In the genomic region with DNA sequence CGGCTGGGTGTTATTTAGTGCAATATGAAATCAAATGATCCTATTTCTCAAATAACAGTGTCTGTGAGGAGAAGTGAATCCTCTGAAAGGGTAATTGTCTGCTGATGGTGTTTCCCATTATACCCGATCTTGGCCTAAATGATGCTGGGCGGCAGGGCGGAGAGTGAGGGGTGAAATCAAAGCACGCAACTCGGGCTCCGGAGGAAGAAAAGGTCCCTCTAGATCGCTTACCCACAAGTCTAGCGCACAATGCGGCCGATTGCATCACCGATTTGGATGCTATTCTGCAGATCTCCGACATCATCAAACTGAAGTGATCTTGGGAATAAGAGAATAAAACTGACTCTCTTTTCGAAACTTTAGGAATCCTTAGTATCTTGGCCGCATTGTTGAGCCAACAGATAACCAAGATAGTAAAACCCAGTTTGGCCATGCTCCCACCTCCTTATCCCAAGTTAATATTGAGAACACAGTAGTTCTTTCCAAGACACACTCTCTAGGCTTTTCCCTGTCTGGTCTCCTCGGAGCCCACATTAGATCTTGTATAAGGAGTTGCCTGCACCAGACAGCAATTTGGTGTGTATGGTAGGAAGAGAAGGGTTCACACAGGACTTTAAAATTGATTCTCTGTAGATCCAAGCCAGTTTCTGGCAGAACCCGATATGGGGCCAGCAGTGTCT, we compare ENCODE assay signal across 10 mouse cellular contexts. TPM values are rescaled to one million over a fixed set of nuclear protein-coding genes. Genes with fewer than 3 reads are reported as not detected.
A peak's percentile ranks its signal among the peaks of the same experiment; 100 is the strongest.
DNase-seq lines count a peak whose midpoint lies in the region; ATAC-seq lines count a peak whose summit lies in the region.
"Had no signal": no experiment of that assay in that cellular context is flagged by ENCODE, and none has a peak within 500 bp of the region (broad histone marks: within the 10 kb centered on the region; RNA-seq: fewer than 3 reads in every experiment).

No protein-coding gene starts in this region.

- no peaks in the 10 kb centered on the region for H3K36me3 ChIP-seq in embryonic facial prominence, embryonic 14.5 days (ENCODE audit: control insufficient read depth, insufficient read depth, low read length)
- H3K36me3 ChIP-seq in limb, embryonic 11.5 days (ENCODE audit: control insufficient read depth, insufficient read depth, low read length): no peaks in the 10 kb centered on the region
- H3K36me3 ChIP-seq in neural tube, embryonic 15.5 days: no peaks in the 10 kb centered on the region

- no peak overlapping the region for H3K9ac ChIP-seq in embryonic facial prominence, embryonic 14.5 days (ENCODE audit: low read depth, low read length)
- H3K9ac ChIP-seq in limb, embryonic 11.5 days (ENCODE audit: low read length): no peak overlapping the region
- no peak overlapping the region for H3K9ac ChIP-seq in neural tube, embryonic 15.5 days (replicated peaks)

- no peak overlapping the region for H3K4me2 ChIP-seq in embryonic facial prominence, embryonic 14.5 days (ENCODE audit: low read depth, low read length)
- no peak overlapping the region for H3K4me2 ChIP-seq in limb, embryonic 11.5 days (ENCODE audit: low read depth, severe bottlenecking)
- H3K4me2 ChIP-seq in neural tube, embryonic 15.5 days: peak overlapping the region; percentile 48
- H3K4me2 ChIP-seq: liver, embryonic 11.5 days had no signal

- 6% methylated on average over 17 of the region's 17 CpGs for WGBS in embryonic facial prominence, embryonic 14.5 days
- 3% methylated on average over 17 of the region's 17 CpGs for WGBS in limb, embryonic 11.5 days
- WGBS in neural tube, embryonic 15.5 days: 5% methylated on average over 17 of the region's 17 CpGs

- H3K4me1 ChIP-seq in embryonic facial prominence, embryonic 14.5 days (ENCODE audit: control insufficient read depth, insufficient read depth, low read length): peaks cover 7% of the 10 kb centered on the region
- H3K4me1 ChIP-seq in limb, embryonic 11.5 days (ENCODE audit: control insufficient read depth, insufficient read depth, low read length): 0 out of 2 replicates have a peak, but pooled peaks cover 3% of the 10 kb centered on the region
- H3K4me1 ChIP-seq in neural tube, embryonic 15.5 days: peaks cover 42% of the 10 kb centered on the region

- H3K9me3 ChIP-seq in embryonic facial prominence, embryonic 14.5 days (ENCODE audit: control insufficient read depth, low read length): no peaks in the 10 kb centered on the region
- H3K9me3 ChIP-seq in limb, embryonic 11.5 days (ENCODE audit: control insufficient read depth, low read length): no peaks in the 10 kb centered on the region
- H3K9me3 ChIP-seq in neural tube, embryonic 15.5 days (replicated peaks): no peaks in the 10 kb centered on the region

- ATAC-seq in embryonic facial prominence, embryonic 14.5 days (ENCODE audit: low read depth): no peak
- no peak for ATAC-seq in limb, embryonic 11.5 days (ENCODE audit: insufficient number of reproducible peaks, low FRiP score, low TSS enrichment, low read depth)
- ATAC-seq in neural tube, embryonic 15.5 days (ENCODE audit: low FRiP score): no peak
- no peak for ATAC-seq in megakaryocyte progenitor cell, adult 5-6 weeks (replicated peaks; ENCODE audit: poor library complexity)

- DNase-seq in kidney, adult 18-20 months: peak; percentile 4
- no peak for DNase-seq in kidney, postnatal 25 days
- peak; percentile 25 for DNase-seq in embryonic facial prominence, embryonic 14.5 days (ENCODE audit: low spot score)
- DNase-seq in limb, embryonic 11.5 days (ENCODE audit: low spot score): peak; percentile 59
- no peak for DNase-seq in adipocyte (ENCODE audit: low spot score)
- DNase-seq in thymus, postnatal 25 days: no peak
- DNase-seq: thymus, postnatal 14 days had no signal

- no peak overlapping the region for H3K4me3 ChIP-seq in embryonic facial prominence, embryonic 14.5 days (ENCODE audit: low read depth, low read length)
- no peak overlapping the region for H3K4me3 ChIP-seq in limb, embryonic 11.5 days (ENCODE audit: low read depth, low read length)
- H3K4me3 ChIP-seq in neural tube, embryonic 15.5 days (replicated peaks): peak overlapping the region; percentile 12; the same call in 1 of the 2 replicates

- peaks cover 99% of the 10 kb centered on the region for H3K27me3 ChIP-seq in embryonic facial prominence, embryonic 14.5 days (replicated peaks; ENCODE audit: control insufficient read depth, insufficient read depth, low read length)
- H3K27me3 ChIP-seq in limb, embryonic 11.5 days (ENCODE audit: control insufficient read depth, insufficient read depth, low read length): peaks cover 73% of the 10 kb centered on the region
- peaks cover 74% of the 10 kb centered on the region for H3K27me3 ChIP-seq in neural tube, embryonic 15.5 days (replicated peaks)

- H3K27ac ChIP-seq in embryonic facial prominence, embryonic 14.5 days (replicated peaks; ENCODE audit: low read depth, low read length): no peak overlapping the region
- H3K27ac ChIP-seq in limb, embryonic 11.5 days (replicated peaks; ENCODE audit: low read depth, low read length): no peak overlapping the region
- H3K27ac ChIP-seq in neural tube, embryonic 15.5 days (replicated peaks): peak overlapping the region; percentile 74

RNA-seq across cellular contexts. Expression of a gene that starts 18.7 kb away (rescaled TPM):
- polyA plus RNA-seq in embryonic facial prominence, embryonic 14.5 days (2014; fragmentation: Nextera tagmentation; extraction: Ambion mirVana): 27.6 and 31.2 TPM in 2 replicates
- polyA plus RNA-seq in limb, embryonic 11.5 days (2014; fragmentation: Nextera tagmentation; extraction: Ambion mirVana): 31.1 and 34.3 TPM in 2 replicates
- polyA plus RNA-seq in neural tube, embryonic 15.5 days (2015; fragmentation: Nextera tagmentation; extraction: Ambion mirVana): 25.3 and 28.2 TPM in 2 replicates
- 22.6 and 35.2 TPM in 2 replicates for total RNA-seq in megakaryocyte progenitor cell, adult 5-6 weeks (2015)
- 21.2 and 34.6 TPM in 2 replicates for total RNA-seq in megakaryocyte progenitor cell, adult 5-6 weeks (2017)

Comparison
In these comparisons a context has a peak if more than half of its experiments do, and no peak if none do; other contexts are left out.
1. DNase-seq: peak in kidney, adult 18-20 months (single experiment), embryonic facial prominence, embryonic 14.5 days (single experiment) and limb, embryonic 11.5 days (single experiment); none in kidney, postnatal 25 days (0 of 2), adipocyte (single experiment) and thymus, postnatal 25 days (single experiment).